Mouse (Mus musculus) megakaryocyte, embryonic 14.5 days (primary cell): ENCODE measurements around the gene Ttc7.

ENCODE experiments used
- FLI1 ChIP-seq: IDR thresholded peaks from 2 replicates; pipeline ENCODE4 v1.6.1; 2012; ENCODE audit warnings: low read length, inconsistent platforms, mixed read lengths
- GATA1 ChIP-seq: IDR thresholded peaks from 3 replicates; pipeline ENCODE4 v1.6.1; 2012; ENCODE audit warnings: mixed read lengths, low read length, inconsistent platforms, borderline replicate concordance

GRCm38 (mm10) chr17:87336910-87337309, 54.2 kb downstream of the Ttc7 start:
- TF ChIP-seq FLI1 (no peak), GATA1 (no peak)
